Mouse (Mus musculus) liver, embryonic 14.5 days (tissue): ENCODE data around the gene Calm1. TPM values are rescaled to one million over a fixed set of nuclear protein-coding genes. Genes with fewer than 3 reads are reported as not detected.
A peak's percentile ranks its signal among the peaks of the same experiment; 100 is the strongest.

Experiments
- ATAC-seq: fragments of 200-750 bp; cut with Nextera tagmentation; 2 replicates; pipeline ENCODE4 v1.8.0; 2017; ENCODE audit warnings: moderate number of reproducible peaks, mild to moderate bottlenecking, moderate library complexity; ENCODE audit not compliant: insufficient read depth
- DNase-seq, 3 experiments: peaks; one replicate each; pipeline ENCODE4 v3.0.0-alpha.2; 2012 to 2013; ENCODE audit warnings: low read depth in 3 of 3, low spot score in 3 of 3
- H3K27ac ChIP-seq: fragments of 300-500 bp; sonication (generic); 2 replicates; pipeline ENCODE4 v1.5.1; 2014; ENCODE audit warnings: moderate library complexity, mild to moderate bottlenecking, control low read depth, inconsistent platforms
- H3K27me3 ChIP-seq: fragments of 300-500 bp; sonication (generic); 2 replicates; pipeline ENCODE4 v1.6.1; 2014; ENCODE audit warnings: mild to moderate bottlenecking, low read length, moderate library complexity; ENCODE audit not compliant: control insufficient read depth, insufficient read depth
- H3K36me3 ChIP-seq: fragments of 300-500 bp; sonication (generic); replicated peaks from 2 replicates; pipeline ENCODE4 v1.6.1; 2014; ENCODE audit warnings: low read depth; ENCODE audit not compliant: control insufficient read depth, insufficient read depth
- H3K4me1 ChIP-seq, 2 experiments: fragments of 200-500 bp in 1 of 2; fragments of 300-500 bp in 1 of 2; sonication (generic) in 1 of 2; replicated peaks; 2 replicates each; pipeline ENCODE4 v1.6.1; 2012 to 2014; ENCODE audit warnings: antibody characterized with exemption in 1 of 2, inconsistent platforms in 1 of 2, low read length in 1 of 2; ENCODE audit not compliant: control insufficient read depth in 2 of 2, insufficient read depth in 2 of 2
- H3K4me2 ChIP-seq: fragments of 300-500 bp; sonication (generic); 2 replicates; pipeline ENCODE4 v1.6.1; 2014; ENCODE audit warnings: low read depth, mild to moderate bottlenecking, control low read depth, moderate library complexity
- H3K4me3 ChIP-seq, 2 experiments: fragments of 200-500 bp in 1 of 2; fragments of 300-500 bp in 1 of 2; sonication (generic) in 1 of 2; 2 replicates each; pipeline ENCODE4 v1.5.1; 2012 to 2014; ENCODE audit warnings: low read depth in 2 of 2, low read length in 2 of 2, mild to moderate bottlenecking in 2 of 2, control low read depth in 1 of 2, inconsistent platforms in 1 of 2, moderate library complexity in 1 of 2; ENCODE audit not compliant: insufficient read depth in 1 of 2
- H3K9ac ChIP-seq: fragments of 300-500 bp; sonication (generic); replicated peaks from 2 replicates; pipeline ENCODE4 v1.6.1; 2014; ENCODE audit warnings: mild to moderate bottlenecking, control low read depth, moderate library complexity
- H3K9me3 ChIP-seq: fragments of 300-500 bp; sonication (generic); 2 replicates; pipeline ENCODE4 v1.6.1; 2016; ENCODE audit warnings: low read length, mixed read lengths; ENCODE audit not compliant: control insufficient read depth
- CTCF ChIP-seq: IDR thresholded peaks from 2 replicates; pipeline ENCODE4 v1.5.1; 2016; ENCODE audit warnings: antibody characterized with exemption, low read depth, control low read depth
- EP300 ChIP-seq: IDR thresholded peaks from 2 replicates; pipeline ENCODE4 v1.6.1; 2016; ENCODE audit warnings: antibody characterized with exemption, low read depth
- WGBS: fragments of 180-500 bp; shearing (Covaris S2); extraction: QIAGEN DNeasy Blood & Tissue Kit; methylation state at CpG from one replicate; pipeline ENCODE4 v1.1.7; 2014; ENCODE audit not compliant: insufficient replicate concordance; 5-methylcytosine and 5-hydroxymethylcytosine counted together
- polyA plus RNA-seq, 2 experiments: library from polyadenylated mRNA; depleted of rRNA in 1 of 2; stranded (reverse) in 1 of 2; unstranded in 1 of 2; fragments of >200 nt; fragmentation: Nextera tagmentation in 1 of 2; extraction: Ambion mirVana in 1 of 2; gene quantifications; 2 replicates each; pipeline versions ENCODE4 v1.2.1 to v1.2.3; 2012 to 2014

The Calm1 gene
- polyA plus RNA-seq, 2 experiments: 115 to 571 TPM

GRCm38 (mm10) chr12:100239807-100240206 is 40.6 kb downstream of the Calm1 start:
- no peaks in the 10 kb centered on the region for H3K27me3 ChIP-seq
- H3K36me3 ChIP-seq: no peaks in the 10 kb centered on the region
- H3K4me2 ChIP-seq: no peak overlapping the region
- DNase-seq (no peak), ATAC-seq (no peak)
- H3K9me3 ChIP-seq: no peaks in the 10 kb centered on the region
- TF ChIP-seq CTCF (no peak), EP300 (no peak)
- H3K4me1 ChIP-seq: no peaks in the 10 kb centered on the region
- H3K9ac ChIP-seq: no peak overlapping the region
- no peak overlapping the region for H3K27ac ChIP-seq
- WGBS: 65% methylated on average over 6 of the region's 6 CpGs
- no peak overlapping the region for H3K4me3 ChIP-seq

- H3K27me3 ChIP-seq: no peaks in the 10 kb centered on the region
- H3K9me3 ChIP-seq: no peaks in the 10 kb centered on the region
- TF ChIP-seq EP300: no peak
- no peak for TF ChIP-seq CTCF
- peak overlapping the region; percentile 15; the same call in 1 of the 2 replicates for H3K4me2 ChIP-seq
- no peak overlapping the region for H3K4me3 ChIP-seq
- WGBS: 13% methylated on average over 22 of the region's 22 CpGs
- DNase-seq (peak in 1 of 3 experiments; percentile 2), ATAC-seq (0 out of 2 replicates have a peak, but pooled peaks have one; percentile 21)
- H3K27ac ChIP-seq: no peak overlapping the region
- no peaks in the 10 kb centered on the region for H3K4me1 ChIP-seq
- no peak overlapping the region for H3K9ac ChIP-seq
- no peaks in the 10 kb centered on the region for H3K36me3 ChIP-seq
Measured at GRCm38 (mm10) chr12:100241911-100242796, 42.9 kb downstream of the Calm1 start.

GRCm38 (mm10) chr12:100244580-100244979 is 45.3 kb downstream of the Calm1 start:
- TF ChIP-seq EP300 (no peak), CTCF (no peak)
- WGBS: 46% methylated on average over 5 of the region's 5 CpGs
- no peak for ATAC-seq

GRCm38 (mm10) chr12:100249170-100249569 is 49.9 kb downstream of the Calm1 start:
- no peak overlapping the region for H3K27ac ChIP-seq
- no peaks in the 10 kb centered on the region for H3K27me3 ChIP-seq
- no peak overlapping the region for H3K4me3 ChIP-seq
- H3K9ac ChIP-seq: no peak overlapping the region
- no peak overlapping the region for H3K4me2 ChIP-seq
- H3K4me1 ChIP-seq: no peaks in the 10 kb centered on the region
- TF ChIP-seq EP300: no peak
- TF ChIP-seq CTCF: no peak
- no peaks in the 10 kb centered on the region for H3K36me3 ChIP-seq
- no peak for ATAC-seq
- WGBS: 60% methylated on average over 7 of the region's 7 CpGs
- H3K9me3 ChIP-seq: no peaks in the 10 kb centered on the region
- DNase-seq: no peak

More at GRCm38 (mm10) chr12:100244580-100244979, 45.3 kb downstream of the Calm1 start:
- Histone ChIP-seq H3K9me3 (no peaks in the 10 kb centered on the region), H3K36me3 (no peaks in the 10 kb centered on the region), H3K4me3 (no peak overlapping the region), H3K27ac (no peak overlapping the region), H3K27me3 (no peaks in the 10 kb centered on the region), H3K4me1 (no peaks in the 10 kb centered on the region), H3K4me2 (no peak overlapping the region), H3K9ac (no peak overlapping the region)
- no peak for DNase-seq

- H3K9me3 ChIP-seq: no peaks in the 10 kb centered on the region
- no peaks in the 10 kb centered on the region for H3K4me1 ChIP-seq
- TF ChIP-seq CTCF (no peak), EP300 (no peak)
- no peaks in the 10 kb centered on the region for H3K27me3 ChIP-seq
- no peak overlapping the region for H3K27ac ChIP-seq
- 73% methylated on average over 4 of the region's 4 CpGs for WGBS
- no peak for ATAC-seq
- no peaks in the 10 kb centered on the region for H3K36me3 ChIP-seq
- no peak overlapping the region for H3K4me2 ChIP-seq
- H3K9ac ChIP-seq: no peak overlapping the region
- H3K4me3 ChIP-seq: no peak overlapping the region
- no peak for DNase-seq
Measured at GRCm38 (mm10) chr12:100254471-100254870, 55.2 kb downstream of the Calm1 start.
